Mouse (Mus musculus): ENCODE results near the gene Man2b1.

DNA sequence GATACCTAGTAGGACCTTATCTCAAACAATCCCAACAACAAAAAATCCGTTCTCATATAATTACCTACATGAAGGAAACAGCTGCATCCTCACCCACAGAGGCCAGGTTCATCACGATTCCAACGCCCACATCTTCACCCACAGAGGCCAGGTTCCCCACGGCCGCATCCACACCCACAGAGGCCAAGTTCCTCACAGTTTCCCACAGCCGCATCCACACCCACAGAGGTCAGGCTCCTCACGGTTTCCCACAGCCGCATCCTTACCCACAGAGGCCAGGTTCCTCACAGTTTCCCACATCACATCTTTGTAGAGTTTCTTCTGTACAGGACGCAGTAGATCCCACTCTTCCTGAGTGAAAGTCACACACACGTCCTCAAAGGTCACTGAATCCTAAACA, 30.2 kb downstream of the Man2b1 start:
- no peak for TF ChIP-seq POLR2A (IDR thresholded peaks at IDR 0.05; ENCODE audit: low read depth, low read length)
- no peak for TF ChIP-seq CTCF (IDR thresholded peaks at IDR 0.05; ENCODE audit: borderline replicate concordance, insufficient read depth, low read length)

Measured in embryonic fibroblast, embryonic 13.5 days (primary cell).